Mouse (Mus musculus) liver, embryonic 14.5 days (tissue): ENCODE measurements around the gene Gm12184.

ENCODE experiments used
- CTCF ChIP-seq: IDR thresholded peaks from 2 replicates; pipeline ENCODE4 v1.5.1; 2016; ENCODE audit warnings: antibody characterized with exemption, low read depth, control low read depth
- EP300 ChIP-seq: IDR thresholded peaks from 2 replicates; pipeline ENCODE4 v1.6.1; 2016; ENCODE audit warnings: antibody characterized with exemption, low read depth

DNA sequence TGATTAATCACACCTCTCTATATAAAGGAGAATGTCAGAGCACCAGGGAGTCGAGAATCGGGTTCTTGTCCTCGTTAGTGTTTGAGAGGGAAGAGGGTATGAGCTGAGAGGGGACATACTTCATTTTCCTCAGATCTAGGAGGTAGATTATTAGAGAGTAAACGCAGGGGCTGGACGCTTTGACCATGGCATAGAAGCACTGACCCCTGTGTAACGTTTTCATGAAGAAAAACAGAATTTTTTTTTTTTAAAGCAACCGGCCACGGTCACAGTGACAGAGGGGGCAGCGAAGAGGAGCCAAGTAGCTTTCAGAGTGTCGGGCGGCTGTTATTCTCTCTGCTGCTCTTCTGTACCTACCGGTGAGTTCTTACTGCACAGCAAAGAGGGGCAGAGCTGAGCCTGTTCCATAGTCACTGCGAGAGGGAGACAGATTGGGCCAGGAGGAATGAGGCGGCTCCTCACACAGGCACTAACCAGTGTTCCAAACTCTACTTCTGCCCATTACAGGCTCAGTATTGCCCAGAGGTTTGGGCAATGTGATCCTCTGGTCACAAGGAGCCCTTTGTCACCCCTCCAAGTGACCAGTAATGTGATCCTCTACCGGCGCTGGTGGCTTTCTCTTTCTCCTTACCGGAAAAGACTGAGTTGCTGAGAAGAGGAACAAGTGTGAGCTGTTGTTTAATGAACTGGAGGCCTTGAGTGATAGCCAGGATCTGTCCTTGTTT, 45.5 kb upstream of the Gm12184 start:
- TF ChIP-seq CTCF: no peak; the same call in 1 of the 2 replicates
- no peak for TF ChIP-seq EP300
